Mouse (Mus musculus) forebrain, embryonic 16.5 days (tissue): ENCODE results near the gene Coil. TPM values are rescaled to one million over a fixed set of nuclear protein-coding genes. Genes with fewer than 3 reads are reported as not detected.

ENCODE experiments used
- ATAC-seq: fragments of 200-750 bp; cut with Nextera tagmentation; 2 replicates; pipeline ENCODE4 v1.8.0; 2017; ENCODE audit warnings: mild to moderate bottlenecking, moderate library complexity
- H3K27ac ChIP-seq: fragments of 300-500 bp; sonication (generic); 2 replicates; pipeline ENCODE4 v1.5.1; 2014; ENCODE audit warnings: low read length, control low read depth
- H3K27me3 ChIP-seq: fragments of 300-500 bp; sonication (generic); replicated peaks from 2 replicates; pipeline ENCODE4 v1.6.1; 2014; ENCODE audit warnings: low read length; ENCODE audit not compliant: control insufficient read depth, insufficient read depth
- H3K36me3 ChIP-seq: fragments of 300-500 bp; sonication (generic); 2 replicates; pipeline ENCODE4 v1.6.1; 2014; ENCODE audit not compliant: control insufficient read depth, insufficient read depth
- H3K4me1 ChIP-seq: fragments of 300-500 bp; sonication (generic); replicated peaks from 2 replicates; pipeline ENCODE4 v1.6.1; 2014; ENCODE audit warnings: low read length; ENCODE audit not compliant: control insufficient read depth, insufficient read depth
- H3K4me2 ChIP-seq: fragments of 300-500 bp; sonication (generic); 2 replicates; pipeline ENCODE4 v1.6.1; 2014; ENCODE audit warnings: mild to moderate bottlenecking, low read length, control low read depth
- H3K4me3 ChIP-seq: fragments of 300-500 bp; sonication (generic); replicated peaks from 2 replicates; pipeline ENCODE4 v1.5.1; 2014; ENCODE audit warnings: mild to moderate bottlenecking, low read length, control low read depth
- H3K9ac ChIP-seq: fragments of 300-500 bp; sonication (generic); replicated peaks from 2 replicates; pipeline ENCODE4 v1.6.1; 2014; ENCODE audit warnings: low read depth, low read length, control low read depth
- H3K9me3 ChIP-seq: fragments of 300-500 bp; sonication (generic); 2 replicates; pipeline ENCODE4 v1.6.1; 2016; ENCODE audit warnings: low read length; ENCODE audit not compliant: control insufficient read depth
- WGBS: fragments of 180-500 bp; shearing (Covaris S2); extraction: QIAGEN DNeasy Blood & Tissue Kit; methylation state at CpG from one replicate; pipeline ENCODE4 v1.1.7; 2014; 5-methylcytosine and 5-hydroxymethylcytosine counted together
- polyA plus RNA-seq: library from polyadenylated mRNA; unstranded; fragments of >200 nt; fragmentation: Nextera tagmentation; extraction: Ambion mirVana; gene quantifications from 2 replicates; pipeline ENCODE4 v1.2.1, GENCODE M21; 2015

Gene Coil
- polyA plus RNA-seq, 1 experiment from 2014 or later: 27.1 TPM

DNA sequence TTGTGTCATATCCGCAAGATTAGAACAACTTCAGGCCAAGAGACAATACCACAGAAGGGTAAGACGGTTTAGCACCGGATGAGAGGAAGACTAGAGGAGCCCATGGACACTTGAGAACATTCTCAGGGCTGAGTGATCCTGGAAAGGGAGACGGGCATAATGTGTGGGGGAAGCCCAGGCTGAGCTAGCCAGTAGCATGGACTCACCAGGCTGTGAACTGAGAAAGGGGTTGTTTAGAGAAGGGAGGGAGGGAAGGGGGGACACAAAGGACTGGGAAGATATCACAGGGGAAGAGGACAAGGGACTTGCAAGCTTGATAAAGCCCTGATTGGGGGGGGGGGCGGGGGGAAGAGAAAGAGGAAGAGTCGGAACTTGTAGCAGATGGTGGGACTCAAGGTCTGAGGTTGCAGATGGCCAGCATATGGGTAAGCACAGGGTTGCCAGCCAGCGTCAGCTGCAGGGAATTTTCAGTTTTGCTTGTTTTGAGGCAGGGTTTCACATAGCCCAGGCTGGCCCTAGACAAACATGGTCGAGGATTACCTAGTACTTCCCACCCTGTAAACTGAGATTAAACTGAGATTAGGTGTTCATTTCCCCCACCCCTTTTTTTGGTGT lies 24.0 kb upstream of the Coil start:
- Histone ChIP-seq H3K27me3 (no peaks in the 10 kb centered on the region), H3K4me1 (no peaks in the 10 kb centered on the region), H3K9ac (no peak overlapping the region), H3K27ac (no peak overlapping the region), H3K4me3 (no peak overlapping the region), H3K9me3 (no peaks in the 10 kb centered on the region), H3K4me2 (no peak overlapping the region), H3K36me3 (peaks cover 9% of the 10 kb centered on the region; the same call in 1 of the 2 replicates)
- WGBS: 79% methylated on average over 7 of the region's 8 CpGs
- no peak for ATAC-seq

DNA sequence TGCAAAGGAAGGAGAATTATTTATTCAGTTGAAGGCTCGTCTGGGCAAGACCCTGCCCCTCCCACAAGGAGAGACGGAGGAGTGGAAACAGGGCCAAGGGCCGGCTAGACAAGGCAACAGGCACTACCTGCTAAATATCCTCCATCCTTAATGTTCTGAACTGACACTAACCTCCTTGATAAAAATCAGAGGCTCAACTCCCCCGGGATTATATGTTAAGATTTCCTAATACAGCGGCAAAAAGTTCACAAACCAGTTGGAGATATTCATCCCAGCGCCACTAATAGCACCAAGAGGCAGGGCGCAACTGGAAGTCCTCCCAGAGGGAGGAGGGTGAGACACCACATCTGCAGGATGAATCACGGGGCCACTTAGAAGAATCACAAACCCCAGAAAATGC lies 21.2 kb upstream of the Coil start:
- H3K36me3 ChIP-seq: peaks cover 9% of the 10 kb centered on the region; the same call in 1 of the 2 replicates
- no peak overlapping the region for H3K9ac ChIP-seq
- H3K4me1 ChIP-seq: no peaks in the 10 kb centered on the region
- H3K4me3 ChIP-seq: no peak overlapping the region
- H3K27me3 ChIP-seq: no peaks in the 10 kb centered on the region
- no peak overlapping the region for H3K27ac ChIP-seq
- ATAC-seq: no peak
- no peak overlapping the region for H3K4me2 ChIP-seq
- WGBS: 80% methylated on average over 8 of the region's 8 CpGs
- H3K9me3 ChIP-seq: no peaks in the 10 kb centered on the region

DNA sequence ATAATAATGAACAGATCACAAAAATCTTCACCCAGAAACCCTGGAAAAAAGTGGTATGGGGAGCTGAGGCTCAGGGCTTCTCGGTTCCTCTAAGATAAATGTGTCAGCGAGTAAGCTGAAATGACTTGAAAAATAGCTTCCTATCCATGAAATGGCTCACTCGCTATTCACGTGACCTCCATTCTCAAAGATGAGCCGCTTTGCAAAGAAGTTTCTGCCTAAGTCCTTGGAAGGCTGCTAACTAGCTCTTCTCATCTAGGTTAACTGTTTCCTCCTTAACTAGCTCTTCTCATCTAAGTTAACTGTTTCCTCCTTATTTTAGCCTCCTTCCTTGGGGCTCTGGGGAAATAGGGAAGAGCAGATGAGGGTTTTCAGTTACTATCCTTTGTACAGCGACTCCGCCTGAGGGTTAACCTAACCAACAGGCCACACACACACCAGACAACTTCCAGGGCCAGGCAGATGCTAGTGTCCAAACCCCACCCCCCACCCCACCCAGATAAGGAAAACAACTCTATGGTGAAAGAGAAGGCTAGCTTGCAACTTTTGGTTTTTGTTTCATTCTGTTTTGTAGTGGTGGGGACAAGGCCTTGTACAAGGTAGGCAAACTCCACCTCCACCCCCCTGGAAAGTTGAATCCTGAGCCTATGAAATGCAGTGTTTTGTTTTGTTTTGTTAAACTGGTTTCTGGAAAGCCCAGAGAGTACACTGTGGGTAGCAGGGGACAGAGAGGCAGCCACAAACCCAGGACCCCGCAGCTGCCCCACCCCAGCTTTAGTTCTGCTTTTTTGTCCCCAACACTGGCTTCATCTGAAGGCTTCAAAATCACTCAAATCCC lies 20.0 kb upstream of the Coil start:
- Histone ChIP-seq H3K4me3 (no peak overlapping the region), H3K4me2 (no peak overlapping the region), H3K36me3 (peaks cover 6% of the 10 kb centered on the region; the same call in 1 of the 2 replicates), H3K9me3 (no peaks in the 10 kb centered on the region), H3K4me1 (no peaks in the 10 kb centered on the region), H3K9ac (no peak overlapping the region), H3K27me3 (no peaks in the 10 kb centered on the region), H3K27ac (no peak overlapping the region)
- 95% methylated on average over 8 of the region's 8 CpGs for WGBS
- ATAC-seq: no peak

- Histone ChIP-seq H3K27me3 (no peaks in the 10 kb centered on the region), H3K9me3 (no peaks in the 10 kb centered on the region), H3K36me3 (peaks cover 3% of the 10 kb centered on the region; the same call in 1 of the 2 replicates), H3K4me2 (no peak overlapping the region), H3K9ac (no peak overlapping the region), H3K4me3 (no peak overlapping the region), H3K27ac (no peak overlapping the region), H3K4me1 (no peaks in the 10 kb centered on the region)
- 93% methylated on average over 13 of the region's 13 CpGs for WGBS
- ATAC-seq: no peak
Observed at GRCm38 (mm10) chr11:88950640-88951250, 19.3 kb upstream of the Coil start.

DNA sequence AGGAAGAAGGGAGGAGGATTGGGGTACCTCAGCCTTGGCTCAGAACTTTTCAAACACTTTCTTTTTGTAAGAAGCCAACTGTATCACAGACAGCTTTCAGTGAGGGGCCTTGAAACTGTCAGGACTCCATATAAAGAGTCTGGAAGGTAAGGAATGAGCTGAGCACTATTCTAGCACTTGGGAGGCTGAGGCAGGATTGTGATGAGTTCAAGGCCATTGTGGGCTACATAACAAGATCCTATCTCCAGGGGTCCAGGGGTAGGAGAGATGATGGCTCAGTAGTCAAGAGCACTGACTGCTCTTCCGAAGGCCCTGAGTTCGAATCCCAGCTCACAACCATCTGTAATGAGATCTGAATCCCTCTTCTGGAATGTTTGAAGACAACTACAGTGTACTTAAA lies 18.5 kb upstream of the Coil start:
- Histone ChIP-seq H3K27ac (no peak overlapping the region), H3K9me3 (no peaks in the 10 kb centered on the region), H3K36me3 (peaks cover 3% of the 10 kb centered on the region; the same call in 1 of the 2 replicates), H3K27me3 (no peaks in the 10 kb centered on the region), H3K4me1 (no peaks in the 10 kb centered on the region), H3K9ac (no peak overlapping the region), H3K4me2 (no peak overlapping the region), H3K4me3 (no peak overlapping the region)
- ATAC-seq: no peak
- 97% methylated on average over 2 of the region's 2 CpGs for WGBS

GRCm38 (mm10) chr11:88952117-88952516 lies 17.9 kb upstream of the Coil start:
- Histone ChIP-seq H3K27ac (no peak overlapping the region), H3K27me3 (no peaks in the 10 kb centered on the region), H3K4me1 (no peaks in the 10 kb centered on the region), H3K9ac (no peak overlapping the region), H3K36me3 (no peaks in the 10 kb centered on the region; the same call in 1 of the 2 replicates), H3K4me3 (no peak overlapping the region), H3K9me3 (no peaks in the 10 kb centered on the region), H3K4me2 (no peak overlapping the region)
- 98% methylated on average over 5 of the region's 5 CpGs for WGBS
- no peak for ATAC-seq

DNA sequence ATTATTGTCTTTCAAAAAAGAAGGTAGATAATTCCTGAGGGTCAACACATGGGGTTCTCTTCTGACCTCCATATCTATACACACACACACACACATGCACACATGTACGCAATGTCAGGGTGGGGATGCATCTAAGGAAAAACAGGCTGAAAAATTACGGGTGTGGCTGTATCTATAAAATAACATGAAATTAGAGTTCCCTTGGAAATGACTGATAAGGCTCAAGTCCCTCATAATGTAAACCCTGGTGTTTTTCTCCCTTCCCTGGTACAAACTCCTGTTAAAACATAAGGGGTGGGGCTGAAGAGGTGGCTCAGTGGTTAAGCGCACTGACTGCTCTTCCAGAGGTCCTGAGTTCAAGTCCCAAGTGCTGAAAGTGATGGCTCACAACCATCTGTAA lies 16.5 kb upstream of the Coil start:
- WGBS: 98% methylated on average over 3 of the region's 3 CpGs
- no peaks in the 10 kb centered on the region for H3K27me3 ChIP-seq
- no peak for ATAC-seq

GRCm38 (mm10) chr11:88954803-88955202 lies 15.2 kb upstream of the Coil start:
- no peaks in the 10 kb centered on the region; the same call in 1 of the 2 replicates for H3K36me3 ChIP-seq
- H3K4me2 ChIP-seq: peak overlapping the region; percentile 63
- H3K4me3 ChIP-seq: peak overlapping the region; percentile 61
- H3K27ac ChIP-seq: peak overlapping the region; percentile 53; the same call in 1 of the 2 replicates
- peak overlapping the region; percentile 55 for H3K9ac ChIP-seq
- H3K27me3 ChIP-seq: no peaks in the 10 kb centered on the region
- ATAC-seq: peak; percentile 54
- under 1% methylated on average over 4 of the region's 4 CpGs for WGBS
- H3K9me3 ChIP-seq: no peaks in the 10 kb centered on the region
- no peaks in the 10 kb centered on the region for H3K4me1 ChIP-seq

More for the DNA sequence above, 16.5 kb upstream of the Coil start:
- H3K9ac ChIP-seq: no peak overlapping the region
- no peaks in the 10 kb centered on the region for H3K9me3 ChIP-seq
- H3K27ac ChIP-seq: no peak overlapping the region
- no peak overlapping the region for H3K4me2 ChIP-seq
- H3K36me3 ChIP-seq: no peaks in the 10 kb centered on the region; the same call in 1 of the 2 replicates
- no peaks in the 10 kb centered on the region for H3K4me1 ChIP-seq
- H3K4me3 ChIP-seq: no peak overlapping the region
